Mouse (Mus musculus): Measurements from ENCODE around the gene Map4k2.

DNA sequence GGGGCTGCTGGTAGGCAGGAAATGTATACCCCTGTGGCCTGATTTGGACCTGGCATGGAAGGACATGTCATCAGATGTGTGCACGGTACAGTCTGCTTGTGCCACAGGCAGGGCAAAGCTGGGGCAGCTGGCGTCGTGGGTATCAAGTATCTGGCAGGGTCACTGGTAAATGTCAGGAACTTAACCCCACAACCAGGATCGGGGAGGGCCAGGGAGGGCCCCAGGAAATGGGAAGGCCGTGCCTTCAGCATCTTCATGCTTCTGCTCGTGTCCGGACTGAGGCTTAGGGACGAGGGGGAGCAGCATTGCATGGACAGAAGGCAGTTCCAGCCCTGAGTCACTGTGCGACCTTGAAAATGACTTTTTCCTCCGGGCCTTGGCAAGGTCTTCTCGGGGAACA lies 44.0 kb downstream of the Map4k2 start:
- TF ChIP-seq USF1 (IDR thresholded peaks at IDR 0.05; ENCODE audit: low read depth), result no peak
- TF ChIP-seq CTCF (IDR thresholded peaks at IDR 0.05; ENCODE audit: control insufficient read depth, insufficient read depth, insufficient read length), result no peak
- TF ChIP-seq MYOD1 (IDR thresholded peaks at IDR 0.05; ENCODE audit: control insufficient read depth, insufficient read length, low read depth), result no peak
- no peak for TF ChIP-seq MYOG (IDR thresholded peaks at IDR 0.05; ENCODE audit: control insufficient read depth, extremely low read depth, insufficient read length)
- no peak for TF ChIP-seq MAX (IDR thresholded peaks at IDR 0.05)

All from C2C12 (cell line).